ENCODE assay signal across 18 mouse cellular contexts in genomic region chr6:137581331-137582010, GRCm38 (mm10).
DNase-seq lines count a peak whose midpoint lies in the region; ATAC-seq and TF ChIP-seq lines count a peak whose summit lies in the region.
"Had no signal": no experiment of that assay in that cellular context is flagged by ENCODE, and none has a peak within 500 bp of the region (broad histone marks: within the 10 kb centered on the region; RNA-seq: fewer than 3 reads in every experiment).

No protein-coding gene starts in this region.

- intact Hi-C loops in gastrocnemius, adult 2 months (cut with DNase I): no loop called here
- intact Hi-C loops in gastrocnemius, postnatal 36 days (cut with DNase I): no loop called here
- intact Hi-C loops in left cerebral cortex, adult 2 months (cut with DNase I): no loop called here

- H3K9ac ChIP-seq in midbrain, embryonic 11.5 days (ENCODE audit: low read length): no peak overlapping the region
- H3K9ac ChIP-seq in midbrain, embryonic 14.5 days (replicated peaks; ENCODE audit: low read length): no peak overlapping the region
- H3K9ac ChIP-seq: embryonic facial prominence, embryonic 15.5 days; forebrain, embryonic 12.5 days; heart, embryonic 13.5 days; hindbrain, embryonic 15.5 days had no signal

- H3K9me3 ChIP-seq in midbrain, embryonic 11.5 days (ENCODE audit: control insufficient read depth, low read length): no peaks in the 10 kb centered on the region
- no peaks in the 10 kb centered on the region for H3K9me3 ChIP-seq in midbrain, embryonic 14.5 days (ENCODE audit: control insufficient read depth, low read length)
- H3K9me3 ChIP-seq: embryonic facial prominence, embryonic 15.5 days; forebrain, embryonic 12.5 days; heart, embryonic 13.5 days; hindbrain, embryonic 15.5 days had no signal

- no peak overlapping the region for H3K4me3 ChIP-seq in gastrocnemius, adult 2 months
- H3K4me3 ChIP-seq in midbrain, embryonic 11.5 days (ENCODE audit: low read depth, low read length): no peak overlapping the region
- H3K4me3 ChIP-seq in midbrain, embryonic 14.5 days (replicated peaks; ENCODE audit: low read depth, low read length): no peak overlapping the region
- no peak overlapping the region for H3K4me3 ChIP-seq in left cerebral cortex, adult 2 months
- H3K4me3 ChIP-seq: embryonic facial prominence, embryonic 15.5 days; forebrain, embryonic 12.5 days; heart, embryonic 13.5 days; hindbrain, embryonic 15.5 days had no signal

- no peaks in the 10 kb centered on the region for H3K36me3 ChIP-seq in midbrain, embryonic 11.5 days (ENCODE audit: control insufficient read depth, insufficient read depth, low read length)
- no peaks in the 10 kb centered on the region for H3K36me3 ChIP-seq in midbrain, embryonic 14.5 days (ENCODE audit: control insufficient read depth, insufficient read depth, low read length)
- H3K36me3 ChIP-seq: embryonic facial prominence, embryonic 15.5 days; forebrain, embryonic 12.5 days; hindbrain, embryonic 15.5 days had no signal

- H3K27ac ChIP-seq in gastrocnemius, adult 2 months: peak overlapping the region; percentile 57
- H3K27ac ChIP-seq in midbrain, embryonic 11.5 days (ENCODE audit: low read depth, low read length): no peak overlapping the region
- H3K27ac ChIP-seq in midbrain, embryonic 14.5 days (replicated peaks; ENCODE audit: low read depth, low read length): no peak overlapping the region
- no peak overlapping the region for H3K27ac ChIP-seq in left cerebral cortex, adult 2 months
- H3K27ac ChIP-seq: embryonic facial prominence, embryonic 15.5 days; forebrain, embryonic 12.5 days; heart, embryonic 13.5 days; hindbrain, embryonic 15.5 days had no signal

- DNase-seq in gastrocnemius, adult 2 months: no peak
- DNase-seq in gastrocnemius, postnatal 36 days: no peak
- peak; percentile 47 for DNase-seq in midbrain, embryonic 11.5 days (ENCODE audit: low spot score, missing footprints)
- DNase-seq in midbrain, embryonic 14.5 days: no peak
- peak; percentile 49 for DNase-seq in fibroblast of lung, adult 2 months (ENCODE audit: low read depth)
- DNase-seq in left cerebral cortex, adult 2 months (ENCODE audit: extremely low spot score in 1 of 2, low spot score in 2 of 2): no peak
- DNase-seq in layer of hippocampus, adult 8-10 months (ENCODE audit: low spot score in 2 of 2): no peak
- DNase-seq: adrenal gland, postnatal 10 days; cerebellum, adult 11-12 months; cerebellum, adult 9-10 months; gastrocnemius, postnatal 25 days; kidney, adult 11 months had no signal

- no peak for ATAC-seq in midbrain, embryonic 11.5 days (ENCODE audit: low FRiP score)
- ATAC-seq in midbrain, embryonic 14.5 days (ENCODE audit: low FRiP score, low TSS enrichment): no peak
- no peak for ATAC-seq in megakaryocyte, adult 5-6 weeks (ENCODE audit: poor library complexity, severe bottlenecking)
- ATAC-seq: forebrain, embryonic 16.5 days had no signal

- WGBS in midbrain, embryonic 11.5 days: 88% methylated on average over 6 of the region's 6 CpGs
- WGBS in midbrain, embryonic 14.5 days: 92% methylated on average over 6 of the region's 6 CpGs

- TF ChIP-seq CTCF in gastrocnemius, adult 2 months (IDR thresholded peaks at IDR 0.05): no peak
- TF ChIP-seq CTCF in left cerebral cortex, adult 2 months (IDR thresholded peaks at IDR 0.05): no peak

- no peaks in the 10 kb centered on the region for H3K27me3 ChIP-seq in midbrain, embryonic 11.5 days (ENCODE audit: control insufficient read depth, insufficient read depth, low read length)
- no peaks in the 10 kb centered on the region for H3K27me3 ChIP-seq in midbrain, embryonic 14.5 days (ENCODE audit: control insufficient read depth, insufficient read depth, low read length)
- H3K27me3 ChIP-seq: embryonic facial prominence, embryonic 15.5 days; forebrain, embryonic 12.5 days; heart, embryonic 13.5 days; hindbrain, embryonic 15.5 days had no signal

- H3K4me2 ChIP-seq in midbrain, embryonic 11.5 days: no peak overlapping the region
- no peak overlapping the region for H3K4me2 ChIP-seq in midbrain, embryonic 14.5 days (ENCODE audit: low read length)
- H3K4me2 ChIP-seq: embryonic facial prominence, embryonic 15.5 days; forebrain, embryonic 12.5 days; heart, embryonic 13.5 days; hindbrain, embryonic 15.5 days had no signal

- H3K4me1 ChIP-seq in midbrain, embryonic 11.5 days (ENCODE audit: control insufficient read depth, insufficient read depth, low read length): no peaks in the 10 kb centered on the region
- no peaks in the 10 kb centered on the region for H3K4me1 ChIP-seq in midbrain, embryonic 14.5 days (ENCODE audit: control insufficient read depth, insufficient read depth, low read length)
- H3K4me1 ChIP-seq: embryonic facial prominence, embryonic 15.5 days; forebrain, embryonic 12.5 days; hindbrain, embryonic 15.5 days had no signal

Comparison
In these comparisons a context has a peak if more than half of its experiments do, and no peak if none do; other contexts are left out.
1. DNase-seq: peak in midbrain, embryonic 11.5 days (single experiment) and fibroblast of lung, adult 2 months (single experiment); none in gastrocnemius, adult 2 months (single experiment), gastrocnemius, postnatal 36 days (0 of 2), midbrain, embryonic 14.5 days (single experiment), left cerebral cortex, adult 2 months (0 of 2) and layer of hippocampus, adult 8-10 months (0 of 2).